Mouse (Mus musculus): ENCODE results near the gene Fads3.
A peak's percentile ranks its signal among the peaks of the same experiment; 100 is the strongest.

The Fads3 gene

GRCm38 (mm10) chr19:10021981-10022380 is 19.4 kb upstream of the Fads3 start:
- no peak for DNase-seq (ENCODE audit: low read depth)

- DNase-seq (ENCODE audit: low read depth): no peak
These were observed 18.7 kb upstream of the Fads3 start for GRCm38 (mm10) chr19:10022414-10023303.

GRCm38 (mm10) chr19:10023304-10023758 is 18.0 kb upstream of the Fads3 start:
- no peak for DNase-seq (ENCODE audit: low read depth)

- DNase-seq (ENCODE audit: low read depth): no peak
These were observed 16.0 kb upstream of the Fads3 start for GRCm38 (mm10) chr19:10025169-10025875.

GRCm38 (mm10) chr19:10029746-10030145 is 11.6 kb upstream of the Fads3 start:
- DNase-seq (ENCODE audit: low read depth): no peak

GRCm38 (mm10) chr19:10033211-10033973 is 8.0 kb upstream of the Fads3 start:
- peak; percentile 75 for DNase-seq (ENCODE audit: low read depth)

GRCm38 (mm10) chr19:10034356-10034755 is 7.0 kb upstream of the Fads3 start:
- no peak for DNase-seq (ENCODE audit: low read depth)

GRCm38 (mm10) chr19:10034785-10035447 is 6.5 kb upstream of the Fads3 start:
- DNase-seq (ENCODE audit: low read depth): peak; percentile 82

- DNase-seq (ENCODE audit: low read depth): no peak
These were observed 3.8 kb upstream of the Fads3 start for GRCm38 (mm10) chr19:10037534-10037933.

- DNase-seq (ENCODE audit: low read depth): no peak
These were observed 3.0 kb upstream of the Fads3 start for GRCm38 (mm10) chr19:10038364-10038763.

- DNase-seq (ENCODE audit: low read depth): no peak
These were observed 2.5 kb upstream of the Fads3 start for GRCm38 (mm10) chr19:10038910-10039309.

GRCm38 (mm10) chr19:10039615-10040014 is 1.8 kb upstream of the Fads3 start:
- no peak for DNase-seq (ENCODE audit: low read depth)

- no peak for DNase-seq (ENCODE audit: low read depth)
These were observed 442 bp upstream of the Fads3 start for GRCm38 (mm10) chr19:10040866-10041387.

GRCm38 (mm10) chr19:10042232-10042631 is 863 bp downstream of the Fads3 start:
- no peak for DNase-seq (ENCODE audit: low read depth)

- DNase-seq (ENCODE audit: low read depth): no peak
These were observed 1.4 kb downstream of the Fads3 start for GRCm38 (mm10) chr19:10042816-10043215.

- no peak for DNase-seq (ENCODE audit: low read depth)
These were observed 2.3 kb downstream of the Fads3 start for GRCm38 (mm10) chr19:10043643-10044042.

GRCm38 (mm10) chr19:10045707-10046106 is 4.3 kb downstream of the Fads3 start:
- no peak for DNase-seq (ENCODE audit: low read depth)

- DNase-seq (ENCODE audit: low read depth): no peak
These were observed 5.0 kb downstream of the Fads3 start for GRCm38 (mm10) chr19:10046346-10046745.

- no peak for DNase-seq (ENCODE audit: low read depth)
These were observed 5.6 kb downstream of the Fads3 start for GRCm38 (mm10) chr19:10046983-10047382.

GRCm38 (mm10) chr19:10049533-10049932 is 8.2 kb downstream of the Fads3 start:
- no peak for DNase-seq (ENCODE audit: low read depth)

GRCm38 (mm10) chr19:10050438-10050837 is 9.1 kb downstream of the Fads3 start:
- DNase-seq (ENCODE audit: low read depth): no peak

GRCm38 (mm10) chr19:10052698-10053097 is 11.3 kb downstream of the Fads3 start:
- no peak for DNase-seq (ENCODE audit: low read depth)
